Mouse (Mus musculus): ENCODE measurements at regions not wholly inside any gene's neighbourhood (a gene's known extent, or its start where the extent isn't known, plus 50 kb on each side); places are given as distances from the start of the nearest gene placed in this dataset.

DNA sequence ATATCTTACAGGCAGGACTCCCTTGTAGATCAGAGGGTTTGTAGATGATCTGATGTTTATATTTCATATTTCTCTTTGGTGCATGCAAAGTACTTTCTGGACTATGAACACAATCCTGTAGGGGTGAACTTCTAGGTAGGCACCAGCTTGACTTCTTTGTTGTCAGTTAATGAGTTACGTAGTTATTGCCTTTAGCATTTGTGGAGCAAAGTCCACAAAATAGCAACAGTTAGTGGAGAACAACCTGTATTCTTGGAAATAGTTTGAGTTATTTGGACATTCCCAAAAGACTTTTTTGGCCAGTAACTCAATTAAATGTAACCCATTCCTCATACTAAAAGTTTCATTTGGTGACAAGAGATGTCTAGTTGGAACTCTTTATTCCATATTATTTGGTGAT, 306.0 kb downstream of the Gm6377 start:
- ATAC-seq (no peak), DNase-seq (no peak)
- Histone ChIP-seq H3K9ac (replicated peaks) (no peak overlapping the region), H3K27ac (ENCODE audit: low read depth) (no peak overlapping the region), H3K4me3 (ENCODE audit: low read depth, low read length) (no peak overlapping the region), H3K27me3 (ENCODE audit: insufficient read depth, low read length) (no peaks in the 10 kb centered on the region), H3K4me2 (ENCODE audit: low read depth, low read length) (no peak overlapping the region), H3K9me3 (ENCODE audit: low read length) (no peaks in the 10 kb centered on the region), H3K4me1 (ENCODE audit: insufficient read depth) (no peaks in the 10 kb centered on the region), H3K36me3 (replicated peaks; ENCODE audit: insufficient read depth, low read length) (no peaks in the 10 kb centered on the region)
- 64% methylated on average over 1 of the region's 1 CpGs for WGBS (ENCODE audit: insufficient replicate concordance)
- TF ChIP-seq CTCF (IDR thresholded peaks at IDR 0.05; ENCODE audit: low read depth) (no peak), EP300 (IDR thresholded peaks at IDR 0.05; ENCODE audit: low read depth) (no peak)

DNA sequence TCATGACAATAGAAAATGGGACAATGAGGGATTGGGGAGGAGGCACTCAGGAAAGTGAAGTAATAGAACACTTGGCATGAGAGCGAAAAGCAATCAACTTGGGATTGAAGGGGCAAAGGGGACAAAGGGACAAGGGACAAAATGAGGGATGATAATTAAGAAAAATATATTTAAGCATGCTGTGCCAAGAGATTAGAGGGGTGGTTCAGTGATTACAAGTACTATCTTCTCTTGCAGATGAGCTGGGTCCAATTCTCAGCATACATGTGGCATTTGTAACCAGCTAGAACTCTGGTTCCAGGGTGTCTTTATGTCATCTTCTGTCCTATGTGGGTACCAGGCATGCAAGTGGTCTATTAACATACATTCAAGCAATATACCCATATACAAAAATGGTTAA, 355.9 kb downstream of the Gm6377 start:
- Histone ChIP-seq H3K36me3 (replicated peaks; ENCODE audit: insufficient read depth, low read length) (no peaks in the 10 kb centered on the region), H3K4me1 (ENCODE audit: insufficient read depth) (no peaks in the 10 kb centered on the region), H3K4me3 (ENCODE audit: low read depth, low read length) (no peak overlapping the region), H3K4me2 (ENCODE audit: low read depth, low read length) (no peak overlapping the region), H3K9ac (replicated peaks) (no peak overlapping the region), H3K9me3 (ENCODE audit: low read length) (no peaks in the 10 kb centered on the region), H3K27ac (ENCODE audit: low read depth) (no peak overlapping the region), H3K27me3 (ENCODE audit: insufficient read depth, low read length) (no peaks in the 10 kb centered on the region)
- TF ChIP-seq CTCF (IDR thresholded peaks at IDR 0.05; ENCODE audit: low read depth) (no peak), EP300 (IDR thresholded peaks at IDR 0.05; ENCODE audit: low read depth) (no peak)
- 75% methylated on average over 1 of the region's 1 CpGs for WGBS (ENCODE audit: insufficient replicate concordance)
- DNase-seq (no peak), ATAC-seq (no peak)

- no peaks in the 10 kb centered on the region for H3K27me3 ChIP-seq (ENCODE audit: insufficient read depth, low read length)
- DNase-seq = no peak
- no peak overlapping the region for H3K27ac ChIP-seq (ENCODE audit: low read depth)
These were observed 390.8 kb downstream of the Gm6377 start for GRCm38 (mm10) chrX:109587360-109587759.

GRCm38 (mm10) chrX:109626979-109627761, 430.6 kb downstream of the Gm6377 start:
- Histone ChIP-seq H3K9me3 (ENCODE audit: low read length) (no peaks in the 10 kb centered on the region), H3K9ac (replicated peaks) (no peak overlapping the region), H3K4me1 (ENCODE audit: insufficient read depth) (no peaks in the 10 kb centered on the region), H3K27ac (ENCODE audit: low read depth) (no peak overlapping the region), H3K27me3 (ENCODE audit: insufficient read depth, low read length) (no peaks in the 10 kb centered on the region), H3K4me2 (ENCODE audit: low read depth, low read length) (no peak overlapping the region), H3K4me3 (ENCODE audit: low read depth, low read length) (no peak overlapping the region), H3K36me3 (replicated peaks; ENCODE audit: insufficient read depth, low read length) (no peaks in the 10 kb centered on the region)
- ATAC-seq = no peak
- 40% methylated on average over 5 of the region's 5 CpGs for WGBS (ENCODE audit: insufficient replicate concordance)
- no peak for DNase-seq
- no peak for TF ChIP-seq CTCF (IDR thresholded peaks at IDR 0.05; ENCODE audit: low read depth)

More at GRCm38 (mm10) chrX:109587360-109587759, 390.8 kb downstream of the Gm6377 start:
- no peaks in the 10 kb centered on the region for H3K9me3 ChIP-seq (ENCODE audit: low read length)
- no peak overlapping the region for H3K4me2 ChIP-seq (ENCODE audit: low read depth, low read length)
- H3K36me3 ChIP-seq (replicated peaks; ENCODE audit: insufficient read depth, low read length) = no peaks in the 10 kb centered on the region
- H3K4me1 ChIP-seq (ENCODE audit: insufficient read depth) = no peaks in the 10 kb centered on the region
- H3K4me3 ChIP-seq (ENCODE audit: low read depth, low read length) = no peak overlapping the region
- no peak for ATAC-seq
- TF ChIP-seq EP300 (IDR thresholded peaks at IDR 0.05; ENCODE audit: low read depth) = no peak
- peak; percentile 12; the same call in 1 of the 2 replicates for TF ChIP-seq CTCF (IDR thresholded peaks at IDR 0.05; ENCODE audit: low read depth)
- no peak overlapping the region for H3K9ac ChIP-seq (replicated peaks)

Data from liver, postnatal 0 days (tissue).